Mouse (Mus musculus) cortical plate, adult 2 months (tissue): ENCODE measurements around the gene Aldh16a1.

Experiments
- CTCF ChIP-seq: fragments of 200-500 bp; IDR thresholded peaks from 2 replicates; pipeline ENCODE4 v1.5.1; 2011; ENCODE audit warnings: mild to moderate bottlenecking, control low read depth, low read length; ENCODE audit not compliant: insufficient read depth; ENCODE audit errors: extremely low read depth
- POLR2A ChIP-seq: fragments of 200-500 bp; IDR thresholded peaks from 2 replicates; pipeline ENCODE4 v1.6.1; 2011; ENCODE audit warnings: mild to moderate bottlenecking, low read length, control low read depth; ENCODE audit not compliant: insufficient read depth; ENCODE audit errors: extremely low read depth

GRCm38 (mm10) chr7:45154993-45155514, 670 bp upstream of the Aldh16a1 start:
- TF ChIP-seq POLR2A: no peak
- TF ChIP-seq CTCF: peak; percentile 26; the same call in 1 of the 2 replicates
